Mouse (Mus musculus) spleen, adult 12 weeks (tissue): ENCODE data around the gene Spata3.

Experiments
- DNase-seq: peaks from one replicate; pipeline ENCODE4 v3.0.0; 2022; ENCODE audit warnings: low spot score

The Spata3 gene

DNA sequence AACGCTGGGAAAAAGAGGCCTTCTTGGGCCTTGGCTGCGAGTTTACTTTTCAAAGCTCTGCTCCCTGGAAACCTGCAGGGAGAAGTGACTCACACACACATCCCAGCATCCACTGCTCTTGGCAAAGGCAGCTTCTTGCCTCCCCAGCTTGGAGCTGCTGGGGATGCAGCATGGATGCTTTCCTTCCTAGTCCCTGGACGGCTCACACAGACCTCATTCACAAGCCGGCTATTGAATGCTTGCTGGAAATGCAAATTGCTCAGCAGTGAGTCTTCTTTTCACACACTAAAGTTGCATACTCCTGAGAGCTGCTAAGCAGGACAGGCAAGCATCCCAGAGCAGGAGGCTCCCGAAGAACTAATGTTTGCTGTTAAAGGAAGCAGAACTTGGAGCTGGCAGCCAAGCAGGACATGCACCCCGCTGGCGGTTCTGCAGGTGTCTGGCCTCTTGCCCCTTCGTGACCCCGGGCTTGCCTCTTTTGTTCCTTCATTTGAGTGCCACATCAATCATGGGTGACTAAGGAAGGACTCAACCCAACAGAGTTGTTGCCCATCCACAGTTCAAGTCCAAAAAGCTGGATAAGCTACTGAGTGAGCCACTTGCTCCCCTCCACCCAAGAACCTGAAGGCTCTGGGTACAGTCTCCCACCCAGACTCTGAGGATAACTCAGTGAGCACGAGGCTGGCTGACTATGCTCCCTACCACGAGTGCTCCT is 15.8 kb downstream of the Spata3 start:
- no peak for DNase-seq

DNA sequence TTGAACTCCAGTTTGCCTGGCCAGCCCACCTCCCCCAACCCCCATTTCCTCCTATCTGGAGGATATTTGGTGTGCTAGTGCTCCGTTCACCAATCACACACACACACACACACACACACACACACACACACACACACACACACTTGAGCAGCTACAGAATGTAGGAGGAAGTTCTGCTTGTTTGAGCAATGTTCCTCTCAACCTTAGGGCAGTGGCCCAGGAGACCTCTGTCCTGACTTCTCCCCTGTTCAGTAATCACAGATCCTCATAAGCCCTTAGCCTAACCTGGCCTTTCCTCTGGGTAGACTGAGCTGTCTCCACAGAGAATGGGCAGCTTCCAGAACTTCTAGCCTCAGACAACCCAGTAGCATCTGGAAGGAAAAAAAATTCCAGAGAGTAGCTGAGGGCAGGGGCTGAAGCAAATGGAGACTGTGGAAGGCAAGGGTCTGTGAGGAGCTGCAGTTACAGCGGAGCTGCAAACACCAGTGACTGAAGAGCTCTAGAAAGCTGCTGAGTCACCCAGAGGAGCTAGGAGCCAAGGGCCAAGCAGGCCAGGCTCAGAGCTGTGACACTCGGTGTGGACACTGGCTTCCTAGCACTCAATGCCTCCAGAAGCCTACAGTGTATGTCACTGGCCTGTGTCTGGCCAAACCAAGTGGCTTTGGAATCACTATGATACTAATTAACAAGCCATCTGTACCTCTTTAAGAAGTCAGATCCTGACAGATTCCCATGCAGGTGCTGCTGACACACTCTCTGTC is 21.8 kb downstream of the Spata3 start:
- no peak for DNase-seq

DNA sequence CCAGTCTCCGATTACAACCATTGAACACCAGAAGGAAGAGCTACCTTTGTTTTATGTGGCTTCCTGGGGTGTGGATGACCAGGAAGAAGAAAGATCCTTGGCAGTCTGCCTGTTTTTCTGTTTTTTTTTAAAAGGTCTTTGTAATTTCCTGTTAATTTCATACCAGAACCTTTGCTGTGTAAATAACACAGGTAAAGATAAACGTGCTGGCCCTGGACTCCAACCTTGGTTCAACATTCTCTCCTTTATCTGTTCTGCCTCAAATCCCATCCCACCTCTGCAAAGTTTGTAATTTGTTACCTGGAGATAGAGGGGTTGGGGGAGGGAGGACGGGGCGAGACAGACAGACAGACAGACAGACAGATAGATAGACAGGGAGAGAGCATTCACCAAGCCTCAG is 23.5 kb downstream of the Spata3 start:
- DNase-seq, result no peak

DNA sequence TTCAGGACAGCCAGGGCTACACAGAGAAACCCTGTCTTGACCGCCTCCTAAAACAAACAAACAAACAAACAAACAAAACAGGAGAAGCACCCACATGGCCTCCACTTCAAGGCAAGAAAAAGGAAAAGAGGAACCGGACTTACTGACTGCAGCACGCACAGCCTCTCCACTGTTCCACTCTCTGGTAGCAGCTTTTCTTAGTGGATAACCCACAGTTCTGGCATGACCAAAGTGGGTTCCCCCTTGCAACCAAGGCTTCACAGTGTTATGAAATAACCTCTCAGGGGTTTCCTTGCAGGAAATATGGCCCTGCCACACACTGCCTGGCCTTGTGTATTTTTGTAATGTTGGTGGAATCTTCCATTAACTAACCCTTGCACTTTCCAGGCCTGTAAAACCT is 24.2 kb downstream of the Spata3 start:
- DNase-seq, result no peak

DNA sequence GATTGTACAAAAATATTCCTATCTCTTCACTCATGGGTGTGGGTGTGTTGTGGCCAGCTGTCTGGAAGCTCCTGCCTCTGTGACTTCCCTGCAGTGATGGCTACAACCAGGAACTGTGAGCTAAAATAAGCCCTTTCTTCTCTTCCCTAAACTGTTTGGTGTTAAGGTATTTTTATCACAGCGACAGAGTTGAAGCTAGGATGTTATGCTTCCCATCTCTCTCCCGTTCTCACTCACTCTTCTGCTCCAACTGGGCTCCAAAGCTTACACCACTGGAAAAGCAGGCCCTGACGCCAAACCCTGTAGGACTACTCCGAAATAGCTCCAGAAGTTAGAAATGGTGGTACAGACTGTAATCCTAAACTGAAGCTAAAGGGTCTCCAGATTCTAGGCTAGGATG is 28.4 kb downstream of the Spata3 start:
- DNase-seq, result no peak

DNA sequence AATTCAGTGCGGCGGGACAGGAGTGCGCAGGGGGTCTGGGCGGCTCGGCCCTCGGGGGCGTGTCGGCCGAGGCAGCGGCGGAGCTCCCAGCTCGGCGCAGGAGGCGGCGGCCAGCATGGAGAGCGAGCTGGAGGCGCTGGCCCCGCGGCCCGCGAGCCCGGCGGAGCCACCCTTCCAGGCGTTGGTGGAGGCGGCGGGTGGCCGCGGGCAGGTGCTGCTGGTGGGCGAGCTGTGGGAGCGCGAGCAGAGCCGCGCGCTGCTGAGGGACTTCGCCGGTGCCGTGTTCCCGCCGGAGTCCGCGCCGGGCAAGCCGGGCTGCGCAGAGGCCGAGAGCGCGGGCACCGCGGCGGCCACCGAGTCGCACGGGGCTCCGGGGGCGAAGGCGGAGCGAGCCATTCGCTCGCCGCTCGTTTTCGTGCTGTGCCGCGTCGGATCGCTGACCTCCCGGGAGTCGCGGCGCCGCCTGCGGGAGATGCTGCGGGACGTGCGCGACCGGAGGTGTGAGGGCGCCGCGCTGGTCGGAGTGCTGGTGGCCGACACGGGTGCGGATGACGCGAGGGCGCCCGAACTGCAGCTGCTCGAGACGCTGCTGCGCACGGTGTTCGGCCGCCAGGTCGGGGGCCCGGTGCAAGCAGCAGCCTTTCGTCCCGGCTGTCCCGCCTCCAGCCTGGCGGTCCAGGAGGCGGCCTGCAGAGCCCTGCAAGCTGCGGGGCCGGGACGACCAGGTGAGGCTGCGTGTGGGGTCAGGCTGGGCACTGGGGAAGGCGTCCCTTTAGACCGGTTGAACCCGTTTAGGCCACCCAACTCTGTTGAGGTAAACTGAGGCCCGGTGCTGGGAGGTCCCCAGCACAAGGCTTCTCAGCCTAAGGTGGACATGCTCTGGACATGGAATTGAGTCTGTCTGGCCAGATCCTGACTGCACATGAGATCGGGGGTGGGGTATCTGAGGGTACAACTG is 29.5 kb downstream of the Spata3 start, which contains the start of gene 2810459M11Rik:
2810459M11Rik (plus strand) TSS at position 16 of the 958 bp plus-strand sequence.
- DNase-seq, result no peak

DNA sequence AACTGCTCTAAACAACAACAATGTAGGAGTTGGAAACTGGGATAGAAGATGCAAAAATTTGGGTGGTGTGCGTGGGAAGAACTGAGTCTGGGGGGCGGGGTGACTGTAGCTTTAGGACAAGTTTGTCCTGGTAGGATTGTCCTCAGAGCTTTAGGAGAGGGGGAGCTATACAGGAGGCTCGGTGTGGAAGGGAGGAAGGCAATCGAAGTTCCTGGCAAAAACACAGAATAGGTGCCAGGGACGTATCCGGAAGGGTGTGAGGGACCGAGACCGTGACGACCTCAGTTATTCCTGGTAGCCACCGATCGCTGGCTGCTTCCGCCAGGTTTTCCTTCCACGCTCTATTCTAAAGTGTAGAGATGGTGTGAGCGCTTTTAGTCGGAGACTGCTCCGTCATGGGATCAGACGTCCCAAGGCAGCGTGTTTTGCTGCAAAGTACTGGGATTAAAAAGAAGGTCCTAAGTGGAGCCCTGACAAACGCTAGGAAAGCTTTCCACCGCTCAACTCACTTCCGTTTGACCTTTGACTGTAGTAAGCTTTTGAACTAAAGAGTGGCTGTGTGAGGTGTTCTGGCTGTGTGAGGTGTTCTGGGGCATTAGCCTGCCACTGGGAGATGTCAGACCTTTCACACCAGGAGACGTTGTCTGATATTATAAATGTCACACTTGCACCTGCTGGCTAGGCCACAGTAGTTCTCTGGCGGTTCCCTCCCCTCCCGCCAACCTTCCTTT is 30.4 kb downstream of the Spata3 start:
- no peak for DNase-seq

DNA sequence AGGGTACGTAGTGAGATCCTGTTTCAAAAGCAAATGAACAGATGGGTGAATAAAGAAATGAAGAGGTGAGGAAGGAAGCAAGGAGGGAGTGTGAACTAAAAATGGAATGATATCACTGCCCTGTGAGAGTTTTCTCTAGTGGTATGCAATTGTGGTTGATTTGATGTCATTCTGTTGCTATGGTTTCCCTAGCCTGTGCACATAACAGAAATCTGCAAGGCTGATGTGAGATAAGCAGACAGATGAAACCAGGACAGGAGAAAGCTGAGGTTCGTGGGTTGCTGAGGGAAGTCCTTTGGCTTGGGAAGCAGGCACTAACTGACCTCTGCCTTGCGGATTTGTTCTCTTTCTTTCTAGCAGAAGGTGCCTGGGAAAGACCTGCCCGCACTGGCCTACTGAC is 31.6 kb downstream of the Spata3 start:
- DNase-seq, result no peak

DNA sequence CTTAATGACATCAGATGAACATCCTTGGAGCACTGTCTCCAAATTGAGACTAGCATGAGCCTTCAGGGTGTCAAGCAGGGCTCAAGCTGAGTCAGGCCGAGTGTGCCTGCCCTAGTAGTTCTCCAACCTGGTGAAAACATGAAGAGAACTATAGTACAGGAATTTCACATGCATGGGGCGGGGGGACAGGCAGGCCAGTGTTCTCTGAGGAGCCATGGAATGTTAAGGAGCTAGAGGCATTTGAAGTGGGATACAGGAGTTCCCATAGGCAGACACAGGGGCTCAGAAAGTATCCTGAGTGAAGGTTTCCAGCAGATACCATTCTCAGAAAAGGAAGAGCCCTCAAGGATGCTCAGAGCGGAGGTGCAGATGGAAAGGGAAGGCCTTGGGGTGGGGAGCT is 32.1 kb downstream of the Spata3 start:
- no peak for DNase-seq

DNA sequence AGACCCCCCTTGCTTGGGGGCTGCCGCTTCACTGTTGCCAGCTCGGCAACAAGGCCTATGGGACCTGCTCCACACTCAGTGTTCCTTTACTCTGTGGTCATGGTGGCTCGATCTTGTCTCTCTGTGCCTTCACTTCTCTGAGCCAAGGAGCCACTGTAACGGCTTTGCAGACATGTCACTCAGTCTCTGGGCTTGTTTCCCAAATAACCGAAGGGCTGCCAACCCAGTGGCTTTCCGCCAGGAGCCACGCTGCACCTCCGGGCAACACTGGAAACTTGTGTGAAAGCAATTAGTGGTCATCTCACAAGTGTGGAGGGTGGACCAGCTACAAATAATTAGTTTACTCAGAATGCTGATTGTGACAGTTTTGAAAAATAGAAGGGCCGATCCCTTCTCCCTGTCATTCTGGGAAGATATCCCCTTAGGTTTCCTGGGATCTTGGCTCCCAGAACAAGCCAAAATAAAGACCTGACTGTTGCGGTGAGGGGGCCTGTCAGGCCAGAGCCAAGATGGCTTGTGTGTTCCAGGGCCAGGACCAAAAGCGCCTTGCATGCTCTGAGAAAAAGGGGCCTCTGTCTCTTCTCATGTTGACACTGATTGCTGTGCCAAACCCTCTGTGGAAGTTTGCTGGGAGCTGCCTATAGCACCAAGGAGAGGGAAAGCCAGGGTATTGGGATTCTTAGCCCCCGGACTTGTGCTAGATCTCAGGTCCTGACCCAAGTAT is 36.7 kb downstream of the Spata3 start:
- no peak for DNase-seq

DNA sequence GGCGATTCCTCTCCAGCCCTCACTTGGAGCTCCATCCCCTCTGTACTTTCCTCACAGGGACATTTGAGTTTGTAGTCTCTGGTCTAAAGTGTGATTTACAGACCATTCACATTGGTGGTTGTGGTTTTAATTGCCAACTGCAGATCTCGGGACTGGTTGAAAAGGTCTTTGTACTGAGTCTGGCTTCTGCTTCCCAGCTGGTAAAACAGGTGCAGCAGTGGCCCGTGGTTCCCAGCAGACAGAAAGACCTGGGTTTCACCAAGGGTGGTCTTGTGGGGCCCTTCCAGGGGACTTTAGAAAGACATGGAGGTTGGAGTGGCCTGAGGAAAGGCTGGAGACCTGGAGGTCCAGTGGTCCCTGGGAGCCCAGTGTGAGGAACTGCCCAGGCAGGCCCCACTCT is 38.3 kb downstream of the Spata3 start:
- no peak for DNase-seq

DNA sequence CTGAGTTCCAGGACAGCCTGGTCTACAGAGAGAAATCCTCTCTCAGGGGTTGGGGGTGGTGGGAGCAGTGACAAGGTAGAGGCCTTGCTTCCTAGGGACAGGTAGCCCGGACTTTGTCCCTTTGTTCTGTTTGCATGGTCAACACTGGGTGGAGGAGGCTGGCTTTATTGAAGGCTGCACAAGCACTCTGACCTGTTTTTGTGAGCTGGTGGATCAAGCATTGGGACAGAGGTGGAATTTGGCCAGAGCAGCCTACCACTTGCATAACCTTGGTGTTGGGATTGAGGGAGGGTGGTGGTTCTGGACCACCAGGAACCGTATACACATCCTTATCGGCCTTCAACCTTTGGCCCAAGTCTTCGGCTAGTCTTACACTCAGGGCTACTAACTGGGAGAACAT is 39.7 kb downstream of the Spata3 start:
- DNase-seq, result no peak

DNA sequence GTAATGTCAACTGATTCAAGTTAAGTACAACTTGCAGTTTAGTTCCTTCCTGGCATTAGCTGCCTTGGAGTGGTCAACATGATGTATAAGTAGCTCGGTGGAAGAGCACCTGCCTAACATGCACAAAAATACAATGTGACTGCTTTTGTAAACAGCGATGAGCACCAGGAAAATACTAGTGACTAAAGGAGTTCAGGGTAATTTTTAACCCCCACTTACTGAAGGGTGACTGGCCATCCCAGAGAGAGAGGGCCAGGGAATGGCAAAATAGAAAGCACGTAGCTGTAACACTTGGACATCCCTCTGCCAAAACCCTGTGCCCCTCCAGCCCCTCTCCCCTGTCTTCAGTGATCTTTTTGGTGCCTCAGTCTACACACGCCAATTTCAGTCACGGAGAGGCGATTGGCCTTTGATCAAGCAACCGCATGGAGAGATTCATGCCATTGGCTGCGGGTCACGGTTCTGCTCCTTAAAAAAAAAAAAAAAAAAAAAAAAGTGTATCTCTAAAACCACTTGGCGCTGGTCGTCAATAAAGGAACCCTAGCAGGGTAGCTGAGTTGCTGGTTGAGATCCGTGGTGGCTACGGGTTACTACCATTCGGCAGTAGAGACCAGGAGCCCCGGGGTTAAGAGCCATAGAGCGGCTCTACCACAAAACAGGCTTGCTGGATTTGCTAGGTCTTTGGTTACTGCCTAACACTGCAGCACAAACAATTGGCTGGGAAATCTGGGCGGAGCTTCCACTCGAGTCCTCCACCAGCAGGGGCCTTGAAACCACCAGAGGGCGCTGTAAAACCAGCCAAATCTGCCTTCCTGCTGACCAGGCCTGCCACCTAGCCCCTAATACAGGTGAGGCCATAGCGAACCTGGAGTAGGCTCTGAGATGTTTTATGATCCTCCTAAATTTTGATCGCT is 42.5 kb downstream of the Spata3 start:
- DNase-seq, result peak; percentile 76

DNA sequence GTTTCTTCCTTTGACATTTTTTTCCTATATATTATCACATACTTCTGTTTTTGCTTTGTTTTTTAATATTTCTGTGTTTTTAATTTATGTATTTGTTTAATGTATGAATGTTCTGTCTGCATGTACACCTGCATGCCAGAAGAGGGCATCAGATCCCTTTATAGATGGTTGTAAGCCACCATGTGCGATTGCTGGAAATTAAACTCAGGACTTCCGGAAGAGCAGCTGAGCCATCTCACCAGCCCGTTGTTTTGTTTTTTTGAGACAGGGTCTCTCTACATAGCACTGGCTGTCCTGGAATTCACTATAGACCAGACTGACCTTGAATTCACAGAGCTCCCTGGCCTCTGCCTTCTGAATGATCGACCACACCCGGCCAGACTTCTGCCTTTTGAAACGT is 45.9 kb downstream of the Spata3 start:
- no peak for DNase-seq

DNA sequence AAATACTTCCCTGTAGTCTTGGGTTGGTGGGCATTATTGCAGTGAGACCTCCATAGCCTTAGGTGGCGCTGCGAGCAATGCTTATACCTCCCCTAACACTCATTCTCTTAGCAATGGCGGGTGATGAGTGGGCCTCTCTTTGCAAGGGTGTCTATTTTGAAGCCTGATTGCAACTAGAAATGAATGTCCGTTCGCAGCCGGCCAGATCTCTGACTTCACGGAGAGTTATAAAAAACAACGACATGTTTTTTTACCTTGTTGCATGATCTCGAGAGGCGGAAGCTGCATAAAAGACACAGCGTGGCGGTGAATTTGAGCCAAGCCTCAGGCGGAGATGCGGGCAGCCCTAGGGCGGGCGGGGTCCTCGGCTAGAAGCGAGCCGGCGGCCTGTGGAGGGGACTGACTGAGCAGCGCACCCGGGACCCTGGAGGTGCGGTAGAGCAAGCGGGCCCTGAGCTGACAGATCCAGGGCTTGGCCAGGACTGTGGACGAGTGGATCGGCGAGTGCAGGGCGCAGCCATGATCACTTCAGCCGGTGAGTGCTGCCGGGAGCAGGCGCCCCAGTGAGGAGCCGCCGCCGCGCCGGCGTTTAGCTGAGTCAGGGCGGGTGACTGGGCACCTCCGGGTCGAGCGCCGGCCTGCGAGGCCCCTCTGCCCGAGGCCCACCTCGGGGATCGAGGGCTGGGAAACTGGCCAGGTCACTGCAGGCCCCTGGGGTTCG is 47.8 kb downstream of the Spata3 start, which contains the start of gene Psmd1:
Psmd1 (plus strand) TSS at position 117 of the 721 bp plus-strand sequence.
- peak; percentile 88 for DNase-seq

DNA sequence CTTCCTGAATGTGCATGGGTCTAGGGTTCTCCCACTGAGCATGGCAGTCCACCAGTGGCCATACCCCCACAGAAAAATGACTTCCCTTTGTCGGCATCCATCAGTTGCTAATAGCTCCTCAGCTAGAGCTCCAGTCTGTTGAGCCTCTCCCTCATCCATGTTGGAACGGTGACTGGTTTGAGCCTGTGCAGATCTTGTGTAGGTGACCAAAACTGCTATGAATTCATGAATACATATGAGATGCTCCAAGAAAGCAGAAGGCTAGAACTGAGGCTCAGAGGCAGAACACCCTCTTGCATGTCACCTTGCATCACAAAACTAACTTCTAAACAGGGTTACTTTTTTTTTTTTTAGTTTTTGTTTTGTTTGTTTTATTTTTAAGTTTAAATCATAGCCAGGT is 59.9 kb downstream of the Spata3 start:
- no peak for DNase-seq
